Comparison of ENCODE assay signal across 9 mouse cellular contexts in genomic region chr3:122074334-122074733, GRCm38 (mm10). TPM values are rescaled to one million over a fixed set of nuclear protein-coding genes. Genes with fewer than 3 reads are reported as not detected.
DNase-seq lines count a peak whose midpoint lies in the region; ATAC-seq and TF ChIP-seq lines count a peak whose summit lies in the region.
"Had no signal": no experiment of that assay in that cellular context is flagged by ENCODE, and none has a peak within 500 bp of the region (broad histone marks: within the 10 kb centered on the region; RNA-seq: fewer than 3 reads in every experiment).

No protein-coding gene starts in this region.

- WGBS in heart, adult 2 months, result 26% methylated on average over 10 of the region's 10 CpGs
- WGBS in kidney, adult 2 months, result 13% methylated on average over 10 of the region's 10 CpGs
- 14% methylated on average over 10 of the region's 10 CpGs for WGBS in lung, postnatal 0 days

- no peak for ATAC-seq in lung, postnatal 0 days

- no peak overlapping the region for H3K9ac ChIP-seq in heart, adult 2 months (ENCODE audit: low read depth, low read length)
- no peak overlapping the region for H3K9ac ChIP-seq in lung, postnatal 0 days (replicated peaks; ENCODE audit: low read depth)

- no peak for TF ChIP-seq CTCF in heart, adult 2 months (IDR thresholded peaks at IDR 0.05)
- TF ChIP-seq CTCF in kidney, adult 2 months (conservative IDR thresholded peaks at IDR 0.05; ENCODE audit: insufficient read depth, insufficient read length, low read depth, low read length), result no peak
- TF ChIP-seq CTCF in lung, postnatal 0 days (IDR thresholded peaks at IDR 0.05), result no peak

- H3K27me3 ChIP-seq in heart, adult 2 months (ENCODE audit: control insufficient read depth, insufficient read depth, low read length), result no peaks in the 10 kb centered on the region
- H3K27me3 ChIP-seq in kidney, adult 2 months (replicated peaks; ENCODE audit: control insufficient read depth, insufficient read depth, low read length), result no peaks in the 10 kb centered on the region
- no peaks in the 10 kb centered on the region for H3K27me3 ChIP-seq in lung, postnatal 0 days (replicated peaks; ENCODE audit: insufficient read depth, low read length)

- H3K4me2 ChIP-seq in lung, postnatal 0 days (replicated peaks; ENCODE audit: low read depth, low read length), result peak overlapping the region; percentile 8; the same call in 1 of the 2 replicates

- 0 out of 2 replicates have a peak, but pooled peaks cover 3% of the 10 kb centered on the region for H3K36me3 ChIP-seq in heart, adult 2 months (ENCODE audit: control insufficient read depth, insufficient read depth, low read length)
- H3K36me3 ChIP-seq in kidney, adult 2 months (ENCODE audit: control insufficient read depth, insufficient read depth, low read length), result no peaks in the 10 kb centered on the region
- no peaks in the 10 kb centered on the region for H3K36me3 ChIP-seq in lung, postnatal 0 days (ENCODE audit: insufficient read depth, low read length)

- no peak for TF ChIP-seq EP300 in heart, adult 2 months (IDR thresholded peaks at IDR 0.05; ENCODE audit: insufficient read depth, low read depth, low read length)
- TF ChIP-seq EP300 in lung, postnatal 0 days (IDR thresholded peaks at IDR 0.05), result no peak

- intact Hi-C loops in heart, adult 2 months (cut with DNase I), result no loop called here

- H3K79me2 ChIP-seq in heart, adult 2 months (replicated peaks; ENCODE audit: control insufficient read depth, insufficient read depth, low read length), result no peaks in the 10 kb centered on the region

- H3K4me3 ChIP-seq in heart, adult 2 months, result no peak overlapping the region
- H3K4me3 ChIP-seq in kidney, adult 2 months (ENCODE audit: insufficient read depth, low read depth, low read length), result no peak overlapping the region
- H3K4me3 ChIP-seq in lung, postnatal 0 days (ENCODE audit: low read depth, low read length), result no peak overlapping the region

- H3K4me1 ChIP-seq in heart, adult 2 months (ENCODE audit: control insufficient read depth, insufficient read depth, low read length), result peaks cover 2% of the 10 kb centered on the region
- peaks cover 38% of the 10 kb centered on the region for H3K4me1 ChIP-seq in kidney, adult 2 months (ENCODE audit: control insufficient read depth, insufficient read depth, low read length)
- H3K4me1 ChIP-seq in lung, postnatal 0 days (ENCODE audit: insufficient read depth, low read depth, low read length), result peaks cover 19% of the 10 kb centered on the region

- no peaks in the 10 kb centered on the region for H3K9me3 ChIP-seq in lung, postnatal 0 days (ENCODE audit: low read length)

- no peak for TF ChIP-seq POLR2A in heart, adult 2 months (IDR thresholded peaks at IDR 0.05; ENCODE audit: insufficient read depth, low read depth, low read length)
- no peak for TF ChIP-seq POLR2A in kidney, adult 2 months (IDR thresholded peaks at IDR 0.05; ENCODE audit: low read depth, low read length)

- peak overlapping the region; percentile 64 for H3K27ac ChIP-seq in heart, adult 2 months
- peak overlapping the region; percentile 99 for H3K27ac ChIP-seq in kidney, adult 2 months (ENCODE audit: insufficient read depth, low read depth, low read length)
- H3K27ac ChIP-seq in lung, postnatal 0 days (ENCODE audit: low read length), result peak overlapping the region; percentile 65
- H3K27ac ChIP-seq: macrophage had no signal

- peak; percentile 35 for DNase-seq in adrenal gland, postnatal 10 days
- DNase-seq in adrenal gland, adult (ENCODE audit: inconsistent age in 2 of 2, low spot score in 1 of 2), result no peak
- DNase-seq in heart, adult 2 months, result peak in 1 of 2 experiments; percentile 20
- peak; percentile 93 for DNase-seq in kidney, adult 2 months
- peak; percentile 49 for DNase-seq in lung, postnatal 0 days (ENCODE audit: low spot score)
- DNase-seq in natural killer cell, adult 2 months (ENCODE audit: low spot score in 2 of 2), result no peak
- DNase-seq in gastrocnemius, postnatal 25 days, result no peak
- DNase-seq in layer of hippocampus, postnatal 25 days (ENCODE audit: extremely low spot score in 1 of 2, low spot score in 1 of 2), result no peak

RNA-seq across cellular contexts. Expression of gene Abca4, which starts 30.1 kb away (rescaled TPM):
- 1 to 10 TPM; 1.8 to 2.7 TPM for total RNA-seq in adrenal gland, postnatal 10 days (2021)
- 1 to 10 TPM; 1.6 to 2.3 TPM for total RNA-seq in heart, adult 2 months (2021)
- 2.6 TPM in 2 replicates for polyA plus RNA-seq in heart, adult 2 months (2012; rRNA removed)
- 8.2 and 9.9 TPM in 2 replicates for polyA plus RNA-seq in kidney, adult 2 months (2012; rRNA removed)
- 2.3 and 2.5 TPM in 2 replicates for polyA plus RNA-seq in lung, postnatal 0 days (2015; fragmentation: Nextera tagmentation; extraction: Ambion mirVana)
- 1 to 10 TPM in 1 of 2 experiments, under 1 TPM in 1; 0.64 to 1.1 TPM for total RNA-seq in gastrocnemius, postnatal 25 days (2021)
- 1 to 10 TPM in 1 of 2 experiments, under 1 TPM in 1; 0.98 to 2.3 TPM for total RNA-seq in layer of hippocampus, postnatal 25 days (2021)
- polyA plus RNA-seq: macrophage had no signal

Comparison
In these comparisons a context has a peak if more than half of its experiments do, and no peak if none do; other contexts are left out.
1. DNase-seq: peak in adrenal gland, postnatal 10 days (single experiment), kidney, adult 2 months (single experiment) and lung, postnatal 0 days (single experiment); none in adrenal gland, adult (0 of 2), natural killer cell, adult 2 months (0 of 2), gastrocnemius, postnatal 25 days (single experiment) and layer of hippocampus, postnatal 25 days (0 of 2).
2. Peak in every context shown above with its lines, with median percentiles within 50 percentile points of each other: H3K27ac ChIP-seq.